Mouse (Mus musculus) liver, embryonic 14.5 days (tissue): ENCODE data around the gene Dnm3.

Experiments
- CTCF ChIP-seq: IDR thresholded peaks from 2 replicates; pipeline ENCODE4 v1.5.1; 2016; ENCODE audit warnings: antibody characterized with exemption, low read depth, control low read depth
- EP300 ChIP-seq: IDR thresholded peaks from 2 replicates; pipeline ENCODE4 v1.6.1; 2016; ENCODE audit warnings: antibody characterized with exemption, low read depth

DNA sequence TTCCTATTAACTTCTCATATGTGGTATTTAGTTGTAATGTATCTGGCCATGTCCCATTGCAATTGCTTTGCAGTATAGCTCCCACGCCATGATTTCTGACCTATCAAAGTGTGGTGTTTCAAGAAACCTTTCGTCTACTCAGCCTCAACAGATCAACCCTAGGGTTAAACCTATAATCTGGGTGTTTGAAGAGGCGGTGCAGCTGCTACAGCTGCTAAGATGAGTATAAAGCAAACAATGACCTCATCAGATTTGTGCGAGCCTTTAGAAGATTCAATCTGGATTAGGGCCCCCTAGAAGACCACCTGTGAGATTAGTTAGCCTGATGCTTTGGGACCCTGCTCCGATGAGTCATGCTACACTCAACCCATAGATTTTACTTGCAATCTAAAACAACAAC lies 321.0 kb downstream of the Dnm3 start:
- TF ChIP-seq CTCF (no peak), EP300 (no peak)
